Mouse (Mus musculus) kidney, postnatal 36 days (tissue): ENCODE measurements around the gene Foxn3.

Source experiments
- DNase-seq, 2 experiments: peaks; one replicate each; pipeline ENCODE4 v3.0.0; 2021 to 2022; ENCODE audit warnings: mixed read lengths in 2 of 2

Foxn3 gene

DNA sequence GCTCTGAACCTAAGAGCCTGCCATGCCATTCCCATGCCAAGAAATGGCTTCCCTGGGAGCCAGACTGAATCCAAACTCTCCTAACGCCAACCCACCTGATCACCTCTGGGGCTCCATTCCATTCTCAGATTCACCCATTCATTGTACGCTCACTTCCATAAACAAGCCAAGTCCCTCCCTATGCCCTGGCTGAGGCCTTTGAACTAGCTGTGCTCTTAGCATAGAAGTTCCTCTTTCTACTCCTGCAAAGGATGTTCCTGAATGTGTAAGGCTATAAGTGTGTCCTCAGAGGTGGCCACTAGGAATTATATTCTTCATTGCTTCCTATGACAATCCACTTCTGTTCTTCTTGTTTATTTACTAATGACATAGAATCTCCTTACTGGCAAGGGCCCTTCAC lies 40.5 kb downstream of the Foxn3 start:
- no peak for DNase-seq

DNA sequence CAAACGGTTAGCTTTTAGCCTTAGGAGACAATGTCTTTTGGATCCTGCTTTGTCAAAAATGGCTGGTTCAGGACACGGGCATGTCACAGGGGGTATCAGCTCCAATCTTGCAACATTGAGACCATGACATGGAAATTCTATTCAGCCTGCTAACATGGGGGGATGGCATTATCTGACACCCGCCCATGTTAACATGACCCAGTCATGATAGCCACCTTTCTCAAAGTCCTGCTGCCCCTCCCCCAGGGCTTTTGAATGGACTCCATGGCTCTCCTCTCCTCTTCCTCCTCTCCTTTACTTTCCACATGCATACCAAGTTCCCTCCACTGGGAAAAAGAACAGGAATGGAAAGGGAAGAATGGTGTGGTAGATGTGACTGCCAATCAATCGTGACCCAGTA lies 43.5 kb downstream of the Foxn3 start:
- no peak for DNase-seq

DNA sequence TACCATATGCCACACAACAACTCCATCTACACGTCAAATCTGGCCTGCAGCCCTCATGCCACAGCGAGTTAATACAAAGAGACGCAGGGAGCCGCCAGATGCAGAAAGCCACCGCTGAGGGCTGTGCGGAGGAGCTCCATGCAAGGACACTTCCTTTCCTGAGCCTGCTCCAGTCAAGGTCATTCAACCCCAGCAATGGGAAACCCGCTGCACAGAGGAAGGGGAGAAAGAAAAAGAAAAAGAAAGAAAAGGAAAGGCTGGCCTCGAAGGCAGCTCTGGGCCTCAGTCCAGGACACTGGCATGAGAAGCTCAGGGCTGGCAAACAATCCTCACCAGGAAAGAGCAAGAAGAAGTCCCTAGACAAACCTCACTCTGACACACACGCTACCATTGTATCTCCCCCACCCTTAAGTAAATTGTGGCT lies 44.2 kb downstream of the Foxn3 start:
- DNase-seq, result peak in 1 of 2 experiments; percentile 24

DNA sequence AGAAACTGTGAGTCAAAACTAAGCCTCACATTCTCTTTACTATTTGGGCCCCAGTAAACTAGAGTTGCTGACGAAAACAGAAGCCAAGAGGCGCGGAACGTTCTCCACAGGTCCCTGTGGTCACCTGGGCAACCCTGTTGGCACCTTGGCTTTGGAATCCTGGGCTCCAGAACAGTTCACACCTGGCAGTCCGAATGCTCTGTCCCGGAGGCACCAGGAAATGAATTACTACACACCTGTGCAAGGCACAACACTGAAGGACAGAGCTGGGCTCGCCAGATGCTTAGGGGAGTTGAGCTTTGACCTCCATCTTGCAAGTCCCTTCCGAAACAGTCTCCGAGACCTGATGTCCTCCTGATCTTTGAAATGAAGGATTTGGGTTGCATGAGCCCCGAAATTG lies 44.7 kb downstream of the Foxn3 start:
- no peak for DNase-seq

DNA sequence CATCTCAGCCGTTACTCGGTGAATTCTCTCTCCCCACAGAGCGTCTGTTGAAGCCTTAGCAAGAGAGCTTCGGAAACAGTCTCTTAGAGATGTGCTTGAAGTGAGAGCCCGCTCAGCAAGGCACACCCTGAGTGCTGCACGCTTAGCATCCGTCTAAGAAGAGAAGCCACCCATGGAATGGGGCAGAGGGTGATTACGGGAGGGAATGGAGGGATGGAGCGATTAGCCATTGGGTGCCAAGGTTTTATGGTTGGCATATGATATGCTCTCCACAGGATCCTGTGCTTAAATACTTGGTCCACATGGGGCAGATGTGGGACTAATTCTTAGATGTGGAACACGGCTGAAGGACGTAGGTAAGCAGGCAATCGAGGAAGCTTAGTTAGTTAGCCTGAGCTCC lies 45.3 kb downstream of the Foxn3 start:
- no peak for DNase-seq

DNA sequence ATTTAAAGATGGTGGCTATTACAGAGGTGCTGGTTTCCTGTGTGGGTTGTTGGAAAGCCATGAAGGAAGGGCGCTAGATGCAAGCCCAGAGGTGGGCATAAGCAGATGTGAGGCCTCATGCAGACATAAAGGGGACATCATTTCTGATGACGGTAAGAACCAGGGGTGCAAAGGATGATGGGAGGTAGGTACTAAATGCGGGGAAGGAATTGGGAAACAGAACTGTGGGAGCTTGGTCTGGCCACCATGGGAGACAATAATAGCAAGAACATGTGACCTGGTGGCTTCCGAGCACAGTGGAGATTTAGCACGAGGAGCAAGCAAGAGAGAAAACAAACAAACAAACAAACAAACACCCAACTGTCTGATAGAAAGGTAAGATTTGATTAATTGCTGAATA lies 46.1 kb downstream of the Foxn3 start:
- no peak for DNase-seq

DNA sequence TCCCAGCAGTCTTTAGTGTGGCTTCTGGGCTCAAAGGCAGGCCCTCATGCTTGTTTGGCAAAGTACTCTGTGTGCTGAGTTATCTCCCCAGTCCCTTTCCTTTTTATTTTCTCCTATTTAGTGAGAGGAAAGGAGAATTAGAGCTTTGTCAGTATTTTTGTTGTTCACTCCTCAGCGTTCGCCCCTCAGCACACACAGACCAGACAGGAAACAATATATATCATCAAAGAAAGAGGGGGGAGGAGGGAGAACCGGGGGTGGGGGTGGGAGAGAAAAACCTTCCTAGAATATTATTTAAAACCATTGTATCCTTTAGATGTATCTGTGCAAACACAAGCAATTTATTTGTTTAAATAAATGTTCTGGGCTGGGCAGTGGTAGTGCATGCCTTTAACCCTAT lies 47.9 kb downstream of the Foxn3 start:
- DNase-seq, result no peak

DNA sequence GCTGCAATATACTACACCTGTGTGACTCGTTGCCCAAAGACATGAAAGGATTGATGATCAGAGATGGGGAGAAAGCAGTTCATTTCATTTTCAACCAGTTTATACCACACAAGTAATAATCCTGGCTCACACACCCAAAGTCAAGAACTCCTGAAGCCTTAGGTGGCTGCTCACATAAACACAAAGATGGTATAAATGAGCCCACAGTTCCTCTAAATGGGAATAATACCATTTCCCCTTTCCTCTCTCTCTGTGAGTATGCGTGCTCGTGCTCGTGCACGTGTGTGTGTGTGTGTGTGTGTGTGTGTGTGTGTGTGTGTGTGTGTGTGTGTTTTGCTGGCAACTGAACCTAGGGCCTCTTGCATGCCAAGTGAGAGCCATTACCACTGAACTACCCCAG lies 51.7 kb downstream of the Foxn3 start:
- DNase-seq, result no peak

DNA sequence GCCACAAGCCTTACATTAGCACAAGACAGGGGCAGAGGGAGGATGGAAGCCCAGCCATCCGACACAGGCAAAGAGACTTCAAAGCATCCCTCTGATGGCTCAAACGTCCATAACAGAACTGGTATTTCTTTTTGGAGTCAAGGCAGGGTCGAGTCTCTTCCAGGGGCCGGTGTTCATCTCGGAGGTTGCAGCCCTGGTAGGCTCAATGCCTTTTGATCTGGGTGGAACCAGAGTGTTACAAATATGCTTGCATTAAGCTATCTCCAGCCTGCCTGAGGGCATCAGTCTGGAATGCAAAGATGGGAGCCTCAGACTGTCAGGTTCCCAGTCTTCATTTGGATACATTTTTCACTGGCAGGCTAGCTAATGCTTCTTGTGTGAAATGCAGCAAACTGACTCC lies 52.6 kb downstream of the Foxn3 start:
- no peak for DNase-seq

DNA sequence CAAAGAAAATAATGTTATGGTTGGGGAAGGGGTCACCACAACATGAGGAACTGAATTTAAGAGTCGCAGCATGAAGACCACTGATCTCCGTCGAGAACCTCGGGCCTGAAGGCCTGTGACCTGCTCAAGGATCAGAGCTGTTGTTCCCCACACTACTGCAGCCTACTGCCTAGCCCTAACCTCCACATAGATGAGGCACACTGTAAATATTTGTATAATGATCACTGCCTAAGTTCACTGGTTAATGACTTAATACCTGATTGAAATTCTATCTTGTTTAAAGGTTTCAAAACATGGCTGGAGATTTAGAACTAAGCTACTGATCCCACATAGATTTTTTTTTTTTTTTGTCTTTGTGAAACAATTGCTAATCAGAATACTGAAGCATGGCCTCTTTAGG lies 61.2 kb downstream of the Foxn3 start:
- no peak for DNase-seq

DNA sequence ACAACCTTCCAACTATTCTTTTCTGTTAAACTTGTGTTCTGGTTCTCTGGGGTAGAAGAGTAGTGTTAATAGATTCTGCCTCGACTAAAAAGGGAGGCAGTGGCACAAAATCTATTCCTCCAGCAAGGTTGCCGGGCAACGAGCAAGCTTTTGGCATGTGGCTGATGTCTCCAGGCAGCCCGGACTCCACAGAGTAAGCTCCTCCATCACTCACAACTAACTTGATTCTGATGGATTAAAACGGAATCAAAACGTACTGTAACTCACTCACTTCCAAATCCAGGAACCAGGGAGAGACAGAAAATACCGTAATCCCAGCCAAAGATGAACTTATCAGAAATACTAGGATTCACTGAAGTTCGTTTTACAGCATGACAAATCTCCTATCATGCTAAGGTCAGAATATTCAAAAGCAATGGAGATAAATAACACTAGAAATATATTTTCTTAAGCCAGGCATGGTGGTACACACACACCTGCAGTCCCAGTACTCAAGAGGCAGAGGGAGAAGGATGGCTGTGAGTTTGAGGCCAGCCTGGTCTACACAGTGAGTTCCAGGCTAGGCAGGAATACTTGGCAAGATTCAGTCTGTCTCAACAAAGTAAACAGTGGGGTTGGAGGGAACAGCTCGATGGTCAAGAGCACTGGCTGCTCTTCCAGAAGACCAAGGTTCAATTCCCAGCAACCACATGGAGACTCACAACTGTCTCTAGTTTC lies 64.2 kb downstream of the Foxn3 start:
- no peak for DNase-seq

DNA sequence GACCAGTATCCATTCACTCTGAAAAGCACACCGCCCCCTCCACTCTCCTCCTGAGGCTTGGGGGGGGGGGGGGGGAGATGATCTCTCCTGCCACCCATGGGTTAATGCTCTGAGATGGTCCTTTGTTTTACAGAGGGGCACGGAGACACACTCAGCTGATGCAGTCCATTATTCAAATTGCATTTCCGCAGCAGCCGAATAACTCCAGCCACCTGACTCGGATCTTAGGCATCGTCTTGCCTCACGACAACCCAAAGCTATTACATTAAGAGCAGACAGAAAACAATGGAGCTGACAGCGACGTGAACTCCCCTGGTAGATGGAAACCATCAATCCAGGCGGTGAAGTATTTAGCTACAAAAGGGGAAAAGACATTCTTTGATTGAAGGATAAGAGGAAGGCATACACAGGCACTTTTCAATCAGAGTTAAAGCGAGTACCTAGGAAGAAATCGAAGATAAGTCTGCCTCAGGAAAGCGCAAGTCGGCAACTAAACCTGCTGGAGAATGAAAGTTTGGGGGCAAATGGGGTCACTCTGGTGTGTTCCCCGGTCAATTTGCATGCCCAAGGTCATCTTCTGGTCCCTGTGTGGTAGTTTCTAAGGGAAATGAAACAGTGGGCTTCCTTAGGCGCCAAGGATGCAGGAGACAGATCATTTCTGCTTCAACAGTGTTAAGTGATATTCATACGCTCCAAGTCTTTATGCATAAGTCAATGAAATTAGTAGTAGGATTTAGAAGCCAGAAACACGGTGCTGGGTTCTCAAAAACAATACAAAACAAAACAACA lies 65.0 kb downstream of the Foxn3 start:
- DNase-seq, result no peak

DNA sequence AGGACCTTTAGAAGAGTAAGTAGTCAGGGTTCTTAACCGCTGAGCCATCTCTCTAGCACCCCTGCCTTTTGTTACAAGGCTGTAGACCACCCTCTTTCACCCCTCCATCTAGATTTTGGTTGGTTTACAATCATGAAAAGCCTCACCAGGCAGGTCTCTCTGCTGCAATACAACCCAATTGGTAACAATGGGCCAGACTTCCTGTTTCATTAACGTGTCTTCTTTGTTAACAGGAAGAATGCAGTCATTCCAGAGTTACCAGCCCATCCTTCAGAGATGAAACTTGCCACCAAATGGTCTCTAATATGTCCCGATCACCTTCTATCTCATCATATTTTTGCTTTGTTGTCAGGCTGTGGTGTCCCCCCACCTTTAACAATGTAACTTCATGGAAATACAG lies 66.4 kb downstream of the Foxn3 start:
- no peak for DNase-seq

DNA sequence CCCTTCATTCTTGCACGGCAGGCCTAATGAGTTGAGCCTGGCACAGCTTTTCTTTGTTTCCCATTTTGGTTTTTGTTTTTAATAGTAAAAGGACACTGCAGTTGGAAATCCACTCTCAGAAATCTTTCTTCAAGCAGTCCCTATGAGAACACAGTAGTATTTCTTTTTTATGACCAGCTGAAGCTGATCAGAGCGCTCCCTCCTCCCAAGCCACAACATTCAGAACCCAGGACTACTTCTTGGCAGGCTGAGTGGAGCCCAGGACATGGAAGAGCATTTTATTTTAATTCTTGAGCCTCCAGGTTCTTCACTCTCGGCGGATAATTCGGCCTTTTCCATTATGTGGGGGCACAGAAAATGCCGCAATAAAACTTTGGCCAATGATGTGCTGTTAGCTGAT lies 73.2 kb downstream of the Foxn3 start:
- peak in 1 of 2 experiments; percentile 3 for DNase-seq

DNA sequence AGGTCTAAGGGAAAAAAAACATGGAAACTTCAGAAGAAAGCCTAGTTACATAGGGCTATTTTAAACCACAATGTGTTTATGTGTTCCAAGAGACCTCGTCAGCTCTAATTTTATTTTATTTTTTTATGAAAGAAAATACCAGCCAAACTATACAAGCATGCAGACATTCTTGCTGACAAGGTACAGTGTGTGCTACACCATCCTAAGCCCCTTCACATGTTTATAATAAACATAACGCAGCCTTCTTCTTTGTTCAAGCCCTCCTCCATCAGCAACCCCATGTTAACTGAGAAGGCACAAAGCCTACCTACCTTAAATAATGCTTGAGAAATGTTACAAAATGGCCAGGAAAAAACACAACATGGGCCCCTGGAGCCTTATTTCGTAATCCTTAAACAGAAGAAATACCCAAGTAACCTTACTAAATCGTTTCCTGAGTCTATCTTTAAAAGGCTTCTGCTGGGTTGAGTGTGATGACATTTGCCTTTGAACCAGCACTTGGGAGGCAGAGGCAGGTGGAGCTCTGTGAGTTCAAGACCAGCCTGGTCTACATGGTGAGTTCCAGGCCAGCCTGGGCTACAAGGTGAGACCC lies 74.3 kb downstream of the Foxn3 start:
- DNase-seq, result no peak

DNA sequence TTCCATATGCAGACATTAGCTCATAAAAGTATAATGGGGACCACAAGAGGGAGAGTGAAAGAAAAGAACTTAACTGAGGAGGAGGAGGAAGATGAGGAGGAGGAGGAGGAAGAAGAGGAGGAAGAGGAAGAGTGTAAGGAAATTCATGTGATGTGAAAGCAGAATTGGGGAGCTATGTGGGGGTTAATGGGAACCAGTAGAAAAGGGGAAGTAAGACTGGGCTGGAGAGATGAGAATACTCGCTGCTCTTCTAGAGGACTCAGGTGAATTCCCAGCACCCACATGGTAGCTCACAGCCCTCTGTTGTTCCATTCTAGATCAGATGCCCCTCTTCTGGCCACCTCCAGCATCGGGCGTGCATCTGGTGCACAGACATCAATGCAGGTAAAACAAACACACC lies 83.0 kb downstream of the Foxn3 start:
- DNase-seq, result no peak

DNA sequence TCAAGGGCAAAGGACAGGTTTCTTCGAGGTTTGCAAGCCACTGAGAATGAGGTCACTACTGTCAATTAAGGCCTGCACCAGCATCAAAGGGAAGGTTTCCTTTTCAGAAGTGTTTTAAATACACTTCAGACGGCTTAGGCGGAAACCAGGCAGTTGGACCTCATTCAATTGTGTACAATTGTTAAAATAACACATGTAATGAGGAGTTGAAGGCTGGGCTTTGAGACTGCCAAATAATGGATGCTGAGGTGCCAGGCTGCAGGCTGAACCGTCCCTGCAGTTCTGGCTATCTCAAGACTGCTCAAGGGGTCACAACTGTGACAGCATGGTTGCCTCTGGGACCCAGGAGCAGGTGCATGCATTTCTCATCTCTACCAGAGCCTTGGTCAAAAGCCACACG lies 89.2 kb downstream of the Foxn3 start:
- no peak for DNase-seq

DNA sequence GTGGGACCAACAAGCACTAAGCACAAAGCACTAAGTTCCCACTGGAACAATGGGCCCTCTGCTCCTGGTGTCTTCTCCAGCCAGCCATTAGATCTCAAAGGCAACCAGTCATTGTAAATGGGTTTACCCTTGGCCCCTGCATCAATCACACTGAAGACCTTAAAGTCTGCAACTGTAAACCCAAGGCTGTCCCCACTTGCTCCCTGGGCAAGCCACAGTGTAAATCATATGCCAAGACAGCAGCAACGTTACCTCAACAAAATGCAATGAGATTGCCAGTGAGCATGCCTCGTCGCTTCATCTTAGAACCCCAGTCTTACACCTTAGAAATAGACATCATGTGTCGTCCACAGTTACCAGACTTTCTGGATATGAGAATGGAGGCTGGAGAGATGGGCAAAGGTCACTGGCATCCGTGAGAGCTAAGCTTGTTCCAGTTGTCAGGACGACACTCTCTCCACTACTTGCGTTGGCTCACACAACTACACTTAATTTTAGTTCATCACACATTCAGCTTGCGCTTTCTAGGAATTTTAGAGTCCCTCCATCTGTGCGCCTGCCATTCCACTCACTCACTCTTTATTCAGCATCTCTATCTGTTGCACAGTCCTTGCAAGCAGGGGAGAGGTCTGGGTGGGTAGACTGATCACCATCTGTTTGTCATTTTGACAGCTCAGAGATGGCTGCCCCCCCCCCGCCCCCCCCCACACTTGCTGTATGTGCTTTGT lies 89.8 kb downstream of the Foxn3 start:
- no peak for DNase-seq

DNA sequence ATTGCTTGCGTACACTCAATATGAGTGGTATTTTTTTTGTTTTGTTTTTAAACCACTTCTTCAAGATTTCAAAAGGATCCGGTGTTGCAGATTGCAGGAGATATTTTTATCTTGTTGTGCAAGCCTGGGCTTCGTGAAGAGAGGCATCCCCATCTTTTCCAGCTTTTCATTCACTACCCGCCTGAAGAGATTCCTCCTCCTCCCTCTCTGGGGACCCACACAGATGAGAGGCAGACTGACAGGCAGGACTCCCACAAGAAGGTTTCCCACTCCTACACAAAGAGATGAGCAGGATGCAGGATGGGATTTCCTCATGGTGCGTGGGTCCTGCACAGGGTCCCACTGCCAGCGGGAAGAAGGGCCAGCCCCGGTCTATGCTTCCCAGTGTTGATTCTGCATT lies 92.0 kb downstream of the Foxn3 start:
- DNase-seq, result no peak

DNA sequence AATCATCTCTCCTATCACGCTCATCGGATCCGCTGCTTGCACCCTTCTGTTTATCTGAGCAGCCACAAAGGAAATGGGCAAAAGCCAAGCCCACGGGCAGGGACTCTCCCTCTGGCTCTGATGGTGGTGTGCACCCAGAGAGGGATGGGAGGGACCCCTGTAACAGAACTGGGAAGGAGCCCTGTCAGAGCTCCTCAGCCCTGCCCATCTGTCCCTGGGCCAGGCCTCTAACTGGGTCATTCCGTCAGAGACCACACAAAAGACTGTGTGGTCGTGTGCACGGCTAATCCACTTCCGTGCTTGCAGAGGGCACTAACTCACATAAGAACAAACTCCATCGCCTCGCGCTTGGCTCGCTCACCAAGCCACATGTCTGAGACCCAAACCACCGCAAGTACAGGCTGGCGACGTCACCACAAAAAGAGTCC lies 95.5 kb downstream of the Foxn3 start:
- DNase-seq, result peak; percentile 21 to 26

DNA sequence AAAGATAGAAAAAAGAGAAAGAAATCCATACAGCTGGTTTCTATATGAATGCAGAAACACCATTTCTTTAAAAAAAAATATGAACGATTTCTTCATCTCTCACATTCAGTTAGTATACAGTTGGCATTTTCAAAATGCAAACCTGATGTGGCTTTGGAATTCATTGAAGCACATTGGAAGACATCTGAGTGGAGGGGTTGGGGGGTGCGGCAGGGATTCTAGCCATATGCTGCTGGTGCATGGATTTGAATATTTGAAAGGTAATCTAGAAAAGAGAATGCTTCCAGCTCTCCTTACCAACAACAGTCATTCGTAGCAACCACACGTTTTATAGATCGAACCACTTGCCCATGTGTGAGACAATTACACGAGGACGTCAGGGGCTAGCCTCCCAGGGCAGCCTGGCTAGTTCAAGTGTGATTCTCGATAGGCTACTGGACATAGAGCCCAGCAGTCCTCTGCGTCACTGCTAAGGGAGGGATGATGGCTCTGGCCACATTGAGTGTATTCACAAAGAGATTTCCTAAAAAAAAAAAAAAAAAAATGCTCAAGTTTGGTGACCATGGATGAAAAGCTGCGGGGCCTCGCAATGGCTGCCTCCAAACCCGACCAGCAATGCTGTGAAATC lies 96.0 kb downstream of the Foxn3 start:
- no peak for DNase-seq

DNA sequence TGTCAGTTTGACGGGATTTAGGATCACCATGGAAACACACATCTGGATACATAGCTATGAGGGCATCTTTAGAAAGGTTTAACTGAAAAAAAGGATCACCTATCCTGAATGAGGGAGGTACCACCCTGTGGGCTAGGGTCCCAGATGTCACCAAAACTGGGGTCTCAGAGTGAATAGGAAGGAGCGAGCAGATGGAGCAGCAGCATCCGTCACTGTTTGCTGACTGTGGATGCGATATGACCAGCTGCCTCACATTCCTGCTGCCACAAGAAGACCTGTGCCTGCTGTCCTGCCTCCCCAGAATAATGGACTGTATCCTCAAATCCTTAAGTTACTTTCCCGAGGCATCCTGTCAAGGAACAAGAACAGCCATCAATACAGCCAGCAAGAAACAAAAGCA lies 97.0 kb downstream of the Foxn3 start:
- no peak for DNase-seq

DNA sequence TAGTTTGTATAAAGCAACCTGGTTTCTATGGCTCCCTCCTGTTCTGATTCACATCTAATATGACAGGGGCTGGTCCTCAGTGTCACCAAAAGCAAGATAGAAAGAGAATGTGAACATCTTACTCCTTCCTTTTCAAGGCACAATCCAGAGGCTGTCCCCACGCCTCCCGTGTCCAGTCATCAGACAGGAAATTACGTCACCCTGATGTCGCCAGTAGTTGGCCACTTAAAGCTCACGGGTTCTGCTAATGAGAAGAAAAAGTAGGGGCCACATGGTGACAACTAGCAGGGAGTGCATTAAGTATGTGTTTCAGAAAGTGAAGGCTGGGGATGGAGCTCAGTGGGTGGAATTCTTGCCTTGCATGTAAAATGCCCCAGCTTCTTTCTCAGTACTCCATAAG lies 99.1 kb downstream of the Foxn3 start:
- DNase-seq, result no peak
